Mouse (Mus musculus): ENCODE measurements around the gene Rfx7. TPM values are rescaled to one million over a fixed set of nuclear protein-coding genes. Genes with fewer than 3 reads are reported as not detected.

The Rfx7 gene
- polyA plus RNA-seq, 1 experiment from 2014 or later, result 25.0 TPM

Small RNAs within 50 kb of the gene (microRNA-seq; reads per million reads assigned to microRNA genes)
- gene Gm28010, result not detected

Other genes starting within 250 kb of the Rfx7 start
- 38.0 and 40.0 TPM in 2 replicates for gene Mns1, start 94.2 kb upstream of the Rfx7 start, polyA plus RNA-seq (2016; fragmentation: Nextera tagmentation; extraction: Ambion mirVana)
- gene Tex9, start 40.0 kb upstream of the Rfx7 start, polyA plus RNA-seq (2016; fragmentation: Nextera tagmentation; extraction: Ambion mirVana), result 60.9 and 72.0 TPM in 2 replicates
- 737 and 770 TPM in 2 replicates for gene Nedd4, start 130.1 kb downstream of the Rfx7 start, polyA plus RNA-seq (2016; fragmentation: Nextera tagmentation; extraction: Ambion mirVana)

Measured in midbrain, embryonic 12.5 days (tissue).